Mouse (Mus musculus) small intestine, adult 2 months (tissue): ENCODE results near the gene Spint5. TPM values are rescaled to one million over a fixed set of nuclear protein-coding genes. Genes with fewer than 3 reads are reported as not detected.
A peak's percentile ranks its signal among the peaks of the same experiment; 100 is the strongest.

Source experiments
- H3K27ac ChIP-seq: fragments of 200-500 bp; 2 replicates; pipeline ENCODE4 v1.5.1; 2012; ENCODE audit warnings: low read depth, low read length, control low read depth, inconsistent platforms; ENCODE audit not compliant: insufficient read depth
- H3K27me3 ChIP-seq: fragments of 200-500 bp; 2 replicates; pipeline ENCODE4 v1.6.1; 2012; ENCODE audit warnings: mild to moderate bottlenecking, moderate library complexity, low read length, inconsistent platforms; ENCODE audit not compliant: control insufficient read depth, insufficient read depth
- H3K36me3 ChIP-seq: fragments of 200-500 bp; 2 replicates; pipeline ENCODE4 v1.6.1; 2012; ENCODE audit warnings: mild to moderate bottlenecking, low read length, control low read depth, inconsistent platforms; ENCODE audit not compliant: control insufficient read depth, insufficient read depth
- H3K4me1 ChIP-seq: fragments of 200-500 bp; 2 replicates; pipeline ENCODE4 v1.6.1; 2012; ENCODE audit warnings: low read length, inconsistent platforms, mixed read lengths; ENCODE audit not compliant: control insufficient read depth, insufficient read depth, insufficient read length
- H3K4me3 ChIP-seq: fragments of 200-500 bp; 2 replicates; pipeline ENCODE4 v1.5.1; 2012; ENCODE audit warnings: low read depth, mild to moderate bottlenecking, control low read depth, inconsistent platforms, low read length, moderate library complexity
- CTCF ChIP-seq: fragments of 200-500 bp; IDR thresholded peaks from 2 replicates; pipeline ENCODE4 v1.5.1; 2012; ENCODE audit warnings: low read depth, mild to moderate bottlenecking, control low read depth, inconsistent platforms, low read length, moderate library complexity, mixed read lengths; ENCODE audit not compliant: insufficient replicate concordance, insufficient read length; ENCODE audit errors: extremely low read depth
- POLR2A ChIP-seq: fragments of 200-500 bp; IDR thresholded peaks from 2 replicates; pipeline ENCODE4 v1.6.1; 2012; ENCODE audit warnings: low read depth, mild to moderate bottlenecking, control low read depth, inconsistent platforms, low read length, moderate library complexity
- WGBS: fragments of 180-500 bp; shearing (Covaris S2); methylation state at CpG from one replicate; pipeline ENCODE4 v1.1.7; 2018; 5-methylcytosine and 5-hydroxymethylcytosine counted together
- polyA plus RNA-seq: library from polyadenylated mRNA; depleted of rRNA; stranded (reverse); fragments of >200 nt; gene quantifications from 2 replicates; pipeline ENCODE4 v1.2.3, GENCODE M21; 2012

Gene Spint5
- polyA plus RNA-seq, 1 experiment, result not detected

GRCm38 (mm10) chr2:164754105-164754504 is 39.0 kb downstream of the Spint5 start:
- TF ChIP-seq CTCF (no peak), POLR2A (no peak)
- H3K27ac ChIP-seq, result 0 out of 2 replicates have a peak overlapping the region, but pooled peaks have one; percentile 9
- no peak overlapping the region for H3K4me3 ChIP-seq
- WGBS, result 60% methylated on average over 11 of the region's 11 CpGs
- no peaks in the 10 kb centered on the region for H3K27me3 ChIP-seq
- H3K4me1 ChIP-seq, result no peaks in the 10 kb centered on the region
- H3K36me3 ChIP-seq, result peaks cover 67% of the 10 kb centered on the region

DNA sequence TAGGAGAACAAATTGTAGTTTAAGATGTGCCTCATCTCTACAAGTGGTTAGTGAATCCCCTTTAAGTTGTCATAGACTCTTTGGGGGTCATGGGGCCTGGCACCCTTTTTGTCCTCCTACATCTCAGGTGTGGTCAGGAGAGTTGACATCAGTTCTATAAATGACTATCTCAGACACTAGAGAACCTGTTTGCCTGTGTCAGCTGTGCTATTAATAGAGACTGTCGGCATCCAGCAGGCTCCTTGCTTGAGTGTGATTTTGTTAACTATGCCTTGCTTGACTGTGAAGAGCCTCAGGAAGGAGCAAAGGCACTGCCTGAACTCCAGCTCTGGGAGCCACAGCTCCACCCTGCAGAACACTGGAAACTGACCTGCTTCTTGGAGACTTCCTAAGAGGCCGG is 39.7 kb downstream of the Spint5 start:
- H3K27me3 ChIP-seq, result no peaks in the 10 kb centered on the region
- TF ChIP-seq CTCF (no peak), POLR2A (no peak)
- H3K4me3 ChIP-seq, result no peak overlapping the region
- H3K4me1 ChIP-seq, result no peaks in the 10 kb centered on the region
- H3K27ac ChIP-seq, result no peak overlapping the region
- peaks cover 73% of the 10 kb centered on the region for H3K36me3 ChIP-seq
- 84% methylated on average over 2 of the region's 2 CpGs for WGBS

- 88% methylated on average over 11 of the region's 11 CpGs for WGBS
- Histone ChIP-seq H3K27me3 (no peaks in the 10 kb centered on the region), H3K4me1 (no peaks in the 10 kb centered on the region), H3K4me3 (no peak overlapping the region), H3K27ac (no peak overlapping the region), H3K36me3 (peaks cover 85% of the 10 kb centered on the region)
- TF ChIP-seq CTCF (no peak), POLR2A (no peak)
These were observed 42.7 kb downstream of the Spint5 start for GRCm38 (mm10) chr2:164757841-164758240.

DNA sequence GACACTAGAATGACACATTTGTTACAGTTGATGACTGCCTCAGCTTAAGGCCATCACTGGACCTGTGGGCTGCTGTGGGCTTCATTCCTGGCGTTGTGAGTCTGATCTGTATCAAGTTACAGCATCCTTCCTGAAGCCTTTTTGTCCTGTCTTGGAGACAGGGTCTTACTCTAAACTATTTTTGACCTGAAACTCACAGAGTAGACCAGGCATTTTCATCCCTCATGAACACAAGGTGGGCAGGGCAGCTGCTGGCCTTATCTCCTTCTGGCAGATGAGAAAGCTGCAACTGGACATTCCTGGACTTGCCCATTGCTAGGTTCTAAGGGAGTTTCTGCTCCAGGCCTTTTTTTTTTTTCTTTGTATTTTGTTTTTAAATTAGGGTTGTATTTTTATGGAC is 43.6 kb downstream of the Spint5 start:
- WGBS, result 88% methylated on average over 1 of the region's 1 CpGs
- Histone ChIP-seq H3K27ac (no peak overlapping the region), H3K27me3 (no peaks in the 10 kb centered on the region), H3K4me3 (no peak overlapping the region), H3K4me1 (no peaks in the 10 kb centered on the region), H3K36me3 (peaks cover 86% of the 10 kb centered on the region)
- TF ChIP-seq POLR2A, result no peak
- TF ChIP-seq CTCF, result no peak

- WGBS, result 84% methylated on average over 4 of the region's 4 CpGs
- Histone ChIP-seq H3K4me3 (no peak overlapping the region), H3K27ac (no peak overlapping the region), H3K27me3 (no peaks in the 10 kb centered on the region), H3K36me3 (peaks cover 78% of the 10 kb centered on the region), H3K4me1 (no peaks in the 10 kb centered on the region)
- TF ChIP-seq POLR2A (no peak), CTCF (no peak)
These were observed 45.1 kb downstream of the Spint5 start for GRCm38 (mm10) chr2:164760059-164760833.

- Histone ChIP-seq H3K27ac (no peak overlapping the region), H3K36me3 (peaks cover 77% of the 10 kb centered on the region), H3K4me3 (no peak overlapping the region), H3K27me3 (no peaks in the 10 kb centered on the region), H3K4me1 (no peaks in the 10 kb centered on the region)
- TF ChIP-seq POLR2A (no peak), CTCF (no peak)
- 95% methylated on average over 2 of the region's 2 CpGs for WGBS
These were observed 46.4 kb downstream of the Spint5 start for GRCm38 (mm10) chr2:164761502-164761901.

GRCm38 (mm10) chr2:164761971-164762370 is 46.9 kb downstream of the Spint5 start:
- WGBS, result 94% methylated on average over 4 of the region's 4 CpGs
- Histone ChIP-seq H3K4me1 (no peaks in the 10 kb centered on the region), H3K4me3 (no peak overlapping the region), H3K36me3 (peaks cover 74% of the 10 kb centered on the region), H3K27ac (no peak overlapping the region), H3K27me3 (no peaks in the 10 kb centered on the region)
- TF ChIP-seq CTCF, result no peak
- no peak for TF ChIP-seq POLR2A

- no peaks in the 10 kb centered on the region for H3K27me3 ChIP-seq
- H3K4me1 ChIP-seq, result no peaks in the 10 kb centered on the region
- H3K4me3 ChIP-seq, result no peak overlapping the region
- 80% methylated on average over 7 of the region's 7 CpGs for WGBS
- H3K36me3 ChIP-seq, result peaks cover 71% of the 10 kb centered on the region
- no peak overlapping the region for H3K27ac ChIP-seq
- TF ChIP-seq POLR2A, result no peak
- no peak for TF ChIP-seq CTCF
These were observed 47.5 kb downstream of the Spint5 start for GRCm38 (mm10) chr2:164762593-164762992.
